Mouse (Mus musculus): ENCODE data around the gene Dars. TPM values are rescaled to one million over a fixed set of nuclear protein-coding genes. Genes with fewer than 3 reads are reported as not detected.

The Dars gene
- polyA plus RNA-seq, 1 experiment from 2014 or later = 85.7 TPM

DNA sequence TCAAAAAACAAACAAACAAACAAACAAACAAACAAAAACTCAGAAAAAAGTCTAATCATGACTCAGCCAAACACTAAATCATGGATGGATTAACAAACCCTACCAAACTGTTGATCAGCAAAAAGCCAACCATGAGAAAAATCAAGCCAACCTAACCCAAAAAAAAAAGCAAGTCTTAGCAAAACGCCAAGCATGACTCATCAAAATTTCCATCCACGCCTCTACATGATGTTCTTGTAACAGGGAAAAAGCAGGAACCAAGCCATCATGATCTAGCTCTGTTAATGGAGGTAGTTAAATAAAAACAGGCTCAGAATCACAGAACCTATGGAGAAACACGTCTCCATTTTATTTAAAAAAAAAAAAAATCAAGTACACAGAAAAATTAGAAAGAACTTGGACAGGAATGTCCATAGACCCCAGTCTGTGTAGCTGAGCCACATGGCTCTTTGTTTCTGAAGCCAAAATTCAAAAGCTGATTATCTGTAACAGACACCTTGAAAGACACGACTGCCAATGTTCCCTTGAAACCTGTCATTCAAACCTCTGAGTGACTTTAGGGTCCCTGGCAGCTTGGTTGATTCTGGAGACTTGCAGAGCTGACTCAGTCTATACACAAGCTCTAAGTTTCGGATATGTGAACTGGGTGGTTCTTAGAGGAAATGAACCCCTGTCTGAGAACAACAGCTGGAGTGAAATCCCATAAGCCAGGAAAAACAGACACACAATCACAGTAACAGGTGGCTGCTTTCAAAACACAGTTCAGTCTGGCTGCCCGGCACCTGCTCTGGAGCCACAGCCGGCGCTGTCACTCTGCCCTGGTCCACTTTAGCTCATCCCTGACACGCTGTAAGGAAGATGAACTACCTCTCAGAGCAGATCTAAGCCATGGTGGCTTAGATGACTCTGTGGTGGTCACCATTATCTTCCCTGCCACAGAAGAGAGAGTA, 27.0 kb upstream of the Dars start:
- Histone ChIP-seq H3K9ac (ENCODE audit: low read length) (no peak overlapping the region), H3K4me2 (replicated peaks; ENCODE audit: low read depth) (no peak overlapping the region), H3K9me3 (ENCODE audit: control insufficient read depth, low read length) (no peaks in the 10 kb centered on the region), H3K4me1 (replicated peaks; ENCODE audit: control insufficient read depth, insufficient read depth) (no peaks in the 10 kb centered on the region), H3K36me3 (ENCODE audit: control insufficient read depth, insufficient read depth, low read length) (no peaks in the 10 kb centered on the region), H3K27me3 (ENCODE audit: control insufficient read depth, insufficient read depth, low read length) (no peaks in the 10 kb centered on the region), H3K4me3 (ENCODE audit: low read depth, low read length) (no peak overlapping the region), H3K27ac (replicated peaks) (no peak overlapping the region)
- WGBS = 50% methylated on average over 9 of the region's 9 CpGs
- TF ChIP-seq EP300 (optimal IDR thresholded peaks at IDR 0.05) = no peak
- TF ChIP-seq CTCF (IDR thresholded peaks at IDR 0.05; ENCODE audit: low read depth) = no peak
- ATAC-seq (ENCODE audit: low FRiP score, low TSS enrichment) (no peak), DNase-seq (ENCODE audit: low spot score) (no peak)

DNA sequence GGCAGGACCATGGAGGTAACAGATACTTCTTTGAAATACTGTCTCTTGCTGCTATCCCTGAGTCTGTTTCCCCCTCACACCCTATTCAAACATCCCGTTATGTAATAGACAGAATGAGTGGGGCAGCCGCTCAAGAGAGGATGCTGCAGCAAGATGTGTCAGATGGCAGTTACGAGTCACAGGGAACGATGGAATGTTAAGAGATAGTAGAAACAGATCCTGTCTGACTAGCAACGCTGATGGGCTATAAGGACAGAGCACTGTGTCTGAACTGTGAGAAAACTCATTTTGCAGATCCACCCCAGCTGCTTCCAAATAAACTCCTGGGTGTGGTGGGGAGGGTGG, 23.9 kb upstream of the Dars start:
- no peak overlapping the region for H3K9ac ChIP-seq (ENCODE audit: low read length)
- TF ChIP-seq EP300 (optimal IDR thresholded peaks at IDR 0.05) = no peak
- TF ChIP-seq CTCF (IDR thresholded peaks at IDR 0.05; ENCODE audit: low read depth) = no peak

DNA sequence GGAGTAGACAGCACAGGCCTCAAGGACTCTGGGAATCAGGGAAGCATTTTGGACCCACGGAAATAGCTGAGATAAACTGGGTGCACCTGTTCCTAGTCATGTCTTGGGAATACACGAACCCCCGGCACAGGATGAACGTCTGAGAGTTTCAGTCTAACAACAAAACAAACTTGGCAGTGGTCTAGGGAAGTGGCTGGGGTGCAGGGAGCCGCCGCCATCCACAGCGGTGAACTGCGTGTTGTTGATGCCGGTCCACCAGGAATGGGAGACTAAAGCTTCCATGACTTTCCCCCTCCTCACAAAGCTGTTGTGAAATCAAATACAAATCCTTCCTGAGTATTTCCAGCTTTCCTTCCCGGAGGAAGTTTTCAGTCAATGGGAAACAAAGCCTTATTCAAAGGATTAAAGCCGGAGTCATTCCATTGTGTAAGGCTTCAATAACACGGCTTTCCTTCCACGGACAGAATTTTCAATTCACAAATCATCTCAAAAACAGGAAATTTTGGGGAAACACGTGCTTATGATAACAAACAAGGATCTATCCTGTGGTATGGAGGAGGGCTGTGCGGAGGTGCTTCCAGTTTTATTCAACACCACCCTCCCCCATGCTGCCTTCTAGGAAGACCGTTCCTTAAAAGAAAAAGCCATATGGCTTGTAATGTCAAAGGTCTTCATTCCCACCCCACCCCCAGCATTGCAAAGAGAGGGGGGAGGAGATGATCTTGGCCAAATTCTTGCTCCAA, 23.4 kb upstream of the Dars start:
- ATAC-seq (ENCODE audit: low FRiP score, low TSS enrichment) (no peak), DNase-seq (ENCODE audit: low spot score) (no peak)
- TF ChIP-seq CTCF (IDR thresholded peaks at IDR 0.05; ENCODE audit: low read depth) = no peak
- H3K27ac ChIP-seq (replicated peaks) = no peak overlapping the region
- H3K4me2 ChIP-seq (replicated peaks; ENCODE audit: low read depth) = no peak overlapping the region
- no peaks in the 10 kb centered on the region for H3K9me3 ChIP-seq (ENCODE audit: control insufficient read depth, low read length)
- H3K27me3 ChIP-seq (ENCODE audit: control insufficient read depth, insufficient read depth, low read length) = no peaks in the 10 kb centered on the region
- no peaks in the 10 kb centered on the region for H3K36me3 ChIP-seq (ENCODE audit: control insufficient read depth, insufficient read depth, low read length)
- H3K4me3 ChIP-seq (ENCODE audit: low read depth, low read length) = no peak overlapping the region
- no peak overlapping the region for H3K9ac ChIP-seq (ENCODE audit: low read length)
- H3K4me1 ChIP-seq (replicated peaks; ENCODE audit: control insufficient read depth, insufficient read depth) = no peaks in the 10 kb centered on the region
- 56% methylated on average over 16 of the region's 16 CpGs for WGBS

More for the DNA sequence above, 23.9 kb upstream of the Dars start:
- no peak overlapping the region for H3K4me2 ChIP-seq (replicated peaks; ENCODE audit: low read depth)
- ATAC-seq (ENCODE audit: low FRiP score, low TSS enrichment) = no peak
- no peaks in the 10 kb centered on the region for H3K9me3 ChIP-seq (ENCODE audit: control insufficient read depth, low read length)
- WGBS = 31% methylated on average over 5 of the region's 5 CpGs
- H3K4me3 ChIP-seq (ENCODE audit: low read depth, low read length) = no peak overlapping the region
- no peaks in the 10 kb centered on the region for H3K4me1 ChIP-seq (replicated peaks; ENCODE audit: control insufficient read depth, insufficient read depth)
- no peaks in the 10 kb centered on the region for H3K36me3 ChIP-seq (ENCODE audit: control insufficient read depth, insufficient read depth, low read length)
- no peak for DNase-seq (ENCODE audit: low spot score)
- no peaks in the 10 kb centered on the region for H3K27me3 ChIP-seq (ENCODE audit: control insufficient read depth, insufficient read depth, low read length)
- H3K27ac ChIP-seq (replicated peaks) = no peak overlapping the region

- ATAC-seq (ENCODE audit: low FRiP score, low TSS enrichment) = no peak
- 84% methylated on average over 4 of the region's 4 CpGs for WGBS
- TF ChIP-seq CTCF (IDR thresholded peaks at IDR 0.05; ENCODE audit: low read depth) = no peak
- no peak for TF ChIP-seq EP300 (optimal IDR thresholded peaks at IDR 0.05)
- Histone ChIP-seq H3K27ac (replicated peaks) (no peak overlapping the region), H3K9ac (ENCODE audit: low read length) (no peak overlapping the region), H3K4me3 (ENCODE audit: low read depth, low read length) (no peak overlapping the region), H3K27me3 (ENCODE audit: control insufficient read depth, insufficient read depth, low read length) (no peaks in the 10 kb centered on the region), H3K4me2 (replicated peaks; ENCODE audit: low read depth) (no peak overlapping the region), H3K4me1 (replicated peaks; ENCODE audit: control insufficient read depth, insufficient read depth) (no peaks in the 10 kb centered on the region), H3K36me3 (ENCODE audit: control insufficient read depth, insufficient read depth, low read length) (no peaks in the 10 kb centered on the region), H3K9me3 (ENCODE audit: control insufficient read depth, low read length) (no peaks in the 10 kb centered on the region)
- DNase-seq (ENCODE audit: low spot score) = no peak
These were observed 22.4 kb upstream of the Dars start for GRCm38 (mm10) chr1:128439618-128440017.

- no peaks in the 10 kb centered on the region for H3K36me3 ChIP-seq (ENCODE audit: control insufficient read depth, insufficient read depth, low read length)
- H3K27ac ChIP-seq (replicated peaks) = no peak overlapping the region
- WGBS = 84% methylated on average over 5 of the region's 5 CpGs
- no peak overlapping the region for H3K4me2 ChIP-seq (replicated peaks; ENCODE audit: low read depth)
- no peak for TF ChIP-seq CTCF (IDR thresholded peaks at IDR 0.05; ENCODE audit: low read depth)
- TF ChIP-seq EP300 (optimal IDR thresholded peaks at IDR 0.05) = no peak
- DNase-seq (ENCODE audit: low spot score) (no peak), ATAC-seq (ENCODE audit: low FRiP score, low TSS enrichment) (no peak)
- no peaks in the 10 kb centered on the region for H3K9me3 ChIP-seq (ENCODE audit: control insufficient read depth, low read length)
- no peak overlapping the region for H3K9ac ChIP-seq (ENCODE audit: low read length)
- H3K4me3 ChIP-seq (ENCODE audit: low read depth, low read length) = no peak overlapping the region
- H3K27me3 ChIP-seq (ENCODE audit: control insufficient read depth, insufficient read depth, low read length) = no peaks in the 10 kb centered on the region
- H3K4me1 ChIP-seq (replicated peaks; ENCODE audit: control insufficient read depth, insufficient read depth) = no peaks in the 10 kb centered on the region
These were observed 21.4 kb upstream of the Dars start for GRCm38 (mm10) chr1:128438526-128438925.

DNA sequence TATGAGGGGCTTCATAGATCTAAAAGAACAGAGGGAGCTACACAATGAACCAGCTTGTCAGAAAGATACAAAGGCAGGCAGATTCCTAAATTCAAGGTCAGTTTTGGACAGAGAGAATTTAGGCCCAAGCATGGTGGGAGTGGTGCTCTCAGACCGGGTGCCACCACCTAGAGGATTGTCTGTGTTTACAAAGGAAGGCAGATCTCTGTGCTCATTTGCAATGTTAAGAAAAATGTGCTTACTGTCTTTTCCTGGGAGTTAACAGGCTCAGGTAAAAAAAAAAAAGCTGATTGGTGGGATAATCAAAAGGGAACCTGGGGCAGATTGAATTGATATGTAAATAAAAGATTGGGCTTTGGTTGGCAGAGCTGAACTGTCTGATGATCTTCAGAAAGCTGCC, 20.1 kb upstream of the Dars start:
- 37% methylated on average over 1 of the region's 1 CpGs for WGBS
- Histone ChIP-seq H3K4me2 (replicated peaks; ENCODE audit: low read depth) (no peak overlapping the region), H3K27ac (replicated peaks) (no peak overlapping the region), H3K4me1 (replicated peaks; ENCODE audit: control insufficient read depth, insufficient read depth) (no peaks in the 10 kb centered on the region), H3K27me3 (ENCODE audit: control insufficient read depth, insufficient read depth, low read length) (no peaks in the 10 kb centered on the region), H3K4me3 (ENCODE audit: low read depth, low read length) (no peak overlapping the region), H3K9me3 (ENCODE audit: control insufficient read depth, low read length) (no peaks in the 10 kb centered on the region), H3K36me3 (ENCODE audit: control insufficient read depth, insufficient read depth, low read length) (no peaks in the 10 kb centered on the region), H3K9ac (ENCODE audit: low read length) (no peak overlapping the region)
- DNase-seq (ENCODE audit: low spot score) = no peak
- TF ChIP-seq CTCF (IDR thresholded peaks at IDR 0.05; ENCODE audit: low read depth) = no peak
- TF ChIP-seq EP300 (optimal IDR thresholded peaks at IDR 0.05) = no peak
- no peak for ATAC-seq (ENCODE audit: low FRiP score, low TSS enrichment)

Data from stomach, postnatal 0 days (tissue).